Comparison of ENCODE assay signal across 8 mouse cellular contexts in the genomic region with DNA sequence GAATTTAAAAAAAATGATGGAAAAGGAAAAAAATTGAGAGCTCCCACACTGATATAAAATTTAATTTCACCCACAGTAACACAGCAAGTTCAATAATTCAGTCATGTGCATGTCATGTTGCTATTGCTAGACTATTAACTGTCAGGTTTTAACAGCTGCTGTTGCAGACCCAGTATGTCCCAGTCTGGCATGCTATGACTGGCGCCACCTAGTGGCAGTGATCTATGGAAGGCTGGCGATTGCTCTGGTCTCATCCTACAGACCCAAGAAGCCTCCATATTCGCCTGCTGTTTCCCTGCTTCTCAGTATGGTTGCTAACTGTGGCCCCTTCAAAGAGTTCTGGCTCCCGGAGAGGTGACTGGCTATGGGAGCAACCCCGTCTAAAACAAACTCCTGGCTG. TPM values are rescaled to one million over a fixed set of nuclear protein-coding genes. Genes with fewer than 3 reads are reported as not detected.
DNase-seq lines count a peak whose midpoint lies in the region; ATAC-seq and TF ChIP-seq lines count a peak whose summit lies in the region.

No protein-coding gene starts in this region.

- no peak overlapping the region for H3K9ac ChIP-seq in forebrain, embryonic 11.5 days (ENCODE audit: low read length)
- no peak overlapping the region for H3K9ac ChIP-seq in liver, postnatal 0 days (replicated peaks)

- intact Hi-C loops in heart, postnatal 10 days (cut with DNase I): loop anchor here (1.0 to 10.0 kb wide), 3 partner anchors 41 to 251 kb away; partner anchors contain the start of gene Ano4

- H3K27me3 ChIP-seq in forebrain, embryonic 11.5 days (ENCODE audit: control insufficient read depth, insufficient read depth, low read length): no peaks in the 10 kb centered on the region
- H3K27me3 ChIP-seq in liver, postnatal 0 days (ENCODE audit: insufficient read depth, low read length): no peaks in the 10 kb centered on the region

- WGBS in forebrain, embryonic 11.5 days: 7% methylated on average over 5 of the region's 5 CpGs
- 8% methylated on average over 5 of the region's 5 CpGs for WGBS in liver, postnatal 0 days (ENCODE audit: insufficient replicate concordance)
- WGBS in olfactory bulb, adult 2 months: 22% methylated on average over 5 of the region's 5 CpGs

- peak; percentile 41 to 57 for DNase-seq in CD8-positive naive resting alpha-beta T cell, adult 2 months (ENCODE audit: low read depth in 2 of 2, low spot score in 2 of 2)
- DNase-seq in forebrain, embryonic 11.5 days (ENCODE audit: low spot score): peak; percentile 91
- DNase-seq in heart, postnatal 10 days: peak; percentile 80 to 90
- peak; percentile 81 to 90 for DNase-seq in kidney, postnatal 25 days
- DNase-seq in liver, postnatal 0 days: peak; percentile 82
- DNase-seq in thymus, postnatal 0 days (ENCODE audit: low spot score): peak; percentile 76

- H3K4me1 ChIP-seq in bone marrow macrophage, adult 2 months (ENCODE audit: control insufficient read depth, insufficient read depth, low read length): peaks cover 7% of the 10 kb centered on the region
- H3K4me1 ChIP-seq in forebrain, embryonic 11.5 days (replicated peaks; ENCODE audit: control insufficient read depth, insufficient read depth, low read length): no peaks in the 10 kb centered on the region
- no peaks in the 10 kb centered on the region for H3K4me1 ChIP-seq in liver, postnatal 0 days (ENCODE audit: insufficient read depth)
- H3K4me1 ChIP-seq in olfactory bulb, adult 2 months (ENCODE audit: control insufficient read depth, insufficient read depth, low read length): peaks cover 4% of the 10 kb centered on the region

- H3K4me3 ChIP-seq in bone marrow macrophage, adult 2 months (ENCODE audit: insufficient read depth, low read length): no peak overlapping the region
- H3K4me3 ChIP-seq in forebrain, embryonic 11.5 days (ENCODE audit: low read depth, low read length): no peak overlapping the region
- no peak overlapping the region for H3K4me3 ChIP-seq in liver, postnatal 0 days (ENCODE audit: low read depth, low read length)
- H3K4me3 ChIP-seq in olfactory bulb, adult 2 months (ENCODE audit: insufficient read depth, low read depth, low read length): no peak overlapping the region

- peak; percentile 87 for TF ChIP-seq CTCF in bone marrow macrophage, adult 2 months (IDR thresholded peaks at IDR 0.05; ENCODE audit: low read depth, low read length)
- TF ChIP-seq CTCF in liver, postnatal 0 days (IDR thresholded peaks at IDR 0.05; ENCODE audit: low read depth): peak; percentile 93
- TF ChIP-seq CTCF in olfactory bulb, adult 2 months (IDR thresholded peaks at IDR 0.05; ENCODE audit: insufficient read depth, low read depth, low read length): peak; percentile 32; the same call in 1 of the 2 replicates

- no peak for TF ChIP-seq EP300 in liver, postnatal 0 days (IDR thresholded peaks at IDR 0.05; ENCODE audit: low read depth)

- no peaks in the 10 kb centered on the region for H3K9me3 ChIP-seq in forebrain, embryonic 11.5 days (ENCODE audit: control insufficient read depth, low read length)
- H3K9me3 ChIP-seq in liver, postnatal 0 days (ENCODE audit: low read length): no peaks in the 10 kb centered on the region

- no peak for TF ChIP-seq POLR2A in bone marrow macrophage, adult 2 months (IDR thresholded peaks at IDR 0.05; ENCODE audit: borderline replicate concordance, low read depth, low read length)
- TF ChIP-seq POLR2A in olfactory bulb, adult 2 months (IDR thresholded peaks at IDR 0.05; ENCODE audit: insufficient read depth, low read depth, low read length): no peak

- H3K4me2 ChIP-seq in forebrain, embryonic 11.5 days (ENCODE audit: low read depth, low read length, severe bottlenecking): no peak overlapping the region
- no peak overlapping the region for H3K4me2 ChIP-seq in liver, postnatal 0 days (ENCODE audit: low read depth, low read length)

- ATAC-seq in forebrain, embryonic 11.5 days (replicated peaks; ENCODE audit: low FRiP score): peak; percentile 79
- 0 out of 2 replicates have a peak, but pooled peaks have one; percentile 40 for ATAC-seq in liver, postnatal 0 days

- H3K27ac ChIP-seq in bone marrow macrophage, adult 2 months (ENCODE audit: insufficient read depth, low read depth, low read length): no peak overlapping the region
- no peak overlapping the region for H3K27ac ChIP-seq in forebrain, embryonic 11.5 days (ENCODE audit: low read depth, low read length)
- no peak overlapping the region for H3K27ac ChIP-seq in liver, postnatal 0 days (ENCODE audit: low read depth)
- H3K27ac ChIP-seq in olfactory bulb, adult 2 months (ENCODE audit: insufficient read depth, low read depth, low read length): no peak overlapping the region

- no peaks in the 10 kb centered on the region for H3K36me3 ChIP-seq in forebrain, embryonic 11.5 days (ENCODE audit: control insufficient read depth, insufficient read depth, low read length)
- no peaks in the 10 kb centered on the region for H3K36me3 ChIP-seq in liver, postnatal 0 days (replicated peaks; ENCODE audit: insufficient read depth, low read length)

RNA-seq across cellular contexts. Expression of gene Ano4, which starts 38.9 kb away (rescaled TPM):
- polyA plus RNA-seq in bone marrow macrophage, adult 2 months (2012; ENCODE audit: insufficient read depth, insufficient read length, missing spikeins): not detected in 2 replicates
- 0.87 and 1.1 TPM in 2 replicates for polyA plus RNA-seq in forebrain, embryonic 11.5 days (2014; fragmentation: Nextera tagmentation; extraction: Ambion mirVana)
- 1 to 10 TPM; 4.5 to 6.1 TPM for total RNA-seq in heart, postnatal 10 days (2021)
- not detected in 2 replicates for polyA plus RNA-seq in liver, postnatal 0 days (2015; fragmentation: Nextera tagmentation; extraction: Ambion mirVana)
- not detected in 2 replicates for polyA plus RNA-seq in olfactory bulb, adult 2 months (2012; ENCODE audit: insufficient read depth, insufficient read length, low replicate concordance, missing spikeins)
- polyA plus RNA-seq in thymus, postnatal 0 days (2015; fragmentation: Nextera tagmentation; extraction: Ambion mirVana): 0.03 and 0.14 TPM in 2 replicates

Comparison
In these comparisons a context has a peak if more than half of its experiments do, and no peak if none do; other contexts are left out.
1. CTCF ChIP-seq: peak in every context shown above with its lines; median percentile 93 in liver, postnatal 0 days; 87 in bone marrow macrophage, adult 2 months; 32 in olfactory bulb, adult 2 months.